Mouse (Mus musculus): ENCODE data around the gene Mefv.

The Mefv gene

GRCm38 (mm10) chr16:3717980-3718379 lies at the start of gene Mefv:
Gene Mefv (minus strand): TSS chr16:3718097.
- WGBS = 88% methylated on average over 6 of the region's 6 CpGs

- 100% methylated on average over 3 of the region's 3 CpGs for WGBS
These were observed 31.1 kb upstream of the Mefv start for GRCm38 (mm10) chr16:3748976-3749375.

GRCm38 (mm10) chr16:3745656-3746055 lies 27.8 kb upstream of the Mefv start:
- 90% methylated on average over 4 of the region's 4 CpGs for WGBS

GRCm38 (mm10) chr16:3744186-3744700 lies 26.3 kb upstream of the Mefv start:
- under 1% methylated on average over 32 of the region's 32 CpGs for WGBS

- WGBS = under 1% methylated on average over 42 of the region's 42 CpGs
These were observed 25.7 kb upstream of the Mefv start, which contains the start of gene Zfp263 for GRCm38 (mm10) chr16:3743503-3744185. Gene Zfp263 (plus strand): TSS chr16:3744093.

- 97% methylated on average over 6 of the region's 6 CpGs for WGBS
These were observed 24.6 kb upstream of the Mefv start for GRCm38 (mm10) chr16:3742466-3742865.

- 67% methylated on average over 1 of the region's 1 CpGs for WGBS
These were observed 15.4 kb upstream of the Mefv start for GRCm38 (mm10) chr16:3733198-3733732.

GRCm38 (mm10) chr16:3732612-3733011 lies 14.7 kb upstream of the Mefv start:
- WGBS = 84% methylated on average over 4 of the region's 4 CpGs

- 83% methylated on average over 6 of the region's 6 CpGs for WGBS
These were observed 10.3 kb upstream of the Mefv start for GRCm38 (mm10) chr16:3727980-3728720.

- WGBS = 72% methylated on average over 3 of the region's 3 CpGs
These were observed 5.3 kb upstream of the Mefv start for GRCm38 (mm10) chr16:3723231-3723630.

GRCm38 (mm10) chr16:3714731-3715130 lies 3.2 kb downstream of the Mefv start:
- WGBS = 89% methylated on average over 2 of the region's 2 CpGs

GRCm38 (mm10) chr16:3706680-3707079 lies 11.2 kb downstream of the Mefv start:
- WGBS = 85% methylated on average over 6 of the region's 6 CpGs

- WGBS = 62% methylated on average over 1 of the region's 1 CpGs
These were observed 17.0 kb downstream of the Mefv start for GRCm38 (mm10) chr16:3700893-3701292.

- 79% methylated on average over 8 of the region's 8 CpGs for WGBS
These were observed 18.6 kb downstream of the Mefv start for GRCm38 (mm10) chr16:3699281-3699680.

- 56% methylated on average over 20 of the region's 20 CpGs for WGBS
These were observed 28.3 kb downstream of the Mefv start for GRCm38 (mm10) chr16:3689608-3690007.

All from cerebral cortex, adult 2 months (tissue).